Mouse (Mus musculus): ENCODE measurements at regions not wholly inside any gene's neighbourhood (a gene's known extent, or its start where the extent isn't known, plus 50 kb on each side); places are given as distances from the start of the nearest gene placed in this dataset.

GRCm38 (mm10) chr6:94761341-94761740 lies 61.4 kb upstream of the Lrig1 start:
- no peak for TF ChIP-seq EP300 (IDR thresholded peaks at IDR 0.05; ENCODE audit: low read depth)
- no peak for TF ChIP-seq CTCF (IDR thresholded peaks at IDR 0.05; ENCODE audit: low read depth)
- no peak overlapping the region for H3K4me2 ChIP-seq (ENCODE audit: low read depth)
- H3K27ac ChIP-seq = no peak overlapping the region
- H3K36me3 ChIP-seq (replicated peaks; ENCODE audit: control insufficient read depth, insufficient read depth, low read depth) = no peaks in the 10 kb centered on the region
- 18% methylated on average over 6 of the region's 6 CpGs for WGBS (ENCODE audit: insufficient replicate concordance)
- no peaks in the 10 kb centered on the region for H3K4me1 ChIP-seq (replicated peaks; ENCODE audit: control insufficient read depth in 2 of 2, insufficient read depth in 2 of 2, low read length in 1 of 2)
- no peaks in the 10 kb centered on the region; the same call in 1 of the 2 replicates for H3K27me3 ChIP-seq (ENCODE audit: control insufficient read depth, insufficient read depth, low read length)
- DNase-seq (ENCODE audit: low read depth in 3 of 3, low spot score in 3 of 3) (no peak), ATAC-seq (ENCODE audit: insufficient read depth) (no peak)
- no peaks in the 10 kb centered on the region for H3K9me3 ChIP-seq (ENCODE audit: control insufficient read depth, low read length)
- no peak overlapping the region for H3K9ac ChIP-seq (replicated peaks)
- no peak overlapping the region for H3K4me3 ChIP-seq (ENCODE audit: insufficient read depth in 1 of 2, low read depth in 2 of 2, low read length in 2 of 2)

GRCm38 (mm10) chr6:94760629-94761111 lies 60.7 kb upstream of the Lrig1 start:
- no peak overlapping the region for H3K9ac ChIP-seq (replicated peaks)
- no peaks in the 10 kb centered on the region for H3K9me3 ChIP-seq (ENCODE audit: control insufficient read depth, low read length)
- no peak overlapping the region for H3K4me2 ChIP-seq (ENCODE audit: low read depth)
- no peaks in the 10 kb centered on the region for H3K4me1 ChIP-seq (replicated peaks; ENCODE audit: control insufficient read depth in 2 of 2, insufficient read depth in 2 of 2, low read length in 1 of 2)
- peak in 2 of 3 experiments; percentile 12 to 27 for DNase-seq (ENCODE audit: low read depth in 3 of 3, low spot score in 3 of 3)
- no peak for ATAC-seq (ENCODE audit: insufficient read depth)
- WGBS (ENCODE audit: insufficient replicate concordance) = 10% methylated on average over 17 of the region's 17 CpGs
- no peaks in the 10 kb centered on the region for H3K36me3 ChIP-seq (replicated peaks; ENCODE audit: control insufficient read depth, insufficient read depth, low read depth)
- TF ChIP-seq EP300 (IDR thresholded peaks at IDR 0.05; ENCODE audit: low read depth) (no peak), CTCF (IDR thresholded peaks at IDR 0.05; ENCODE audit: low read depth) (no peak)
- no peak overlapping the region for H3K4me3 ChIP-seq (ENCODE audit: insufficient read depth in 1 of 2, low read depth in 2 of 2, low read length in 2 of 2)
- H3K27ac ChIP-seq = no peak overlapping the region
- no peaks in the 10 kb centered on the region; the same call in 1 of the 2 replicates for H3K27me3 ChIP-seq (ENCODE audit: control insufficient read depth, insufficient read depth, low read length)

GRCm38 (mm10) chr6:94759649-94760048 lies 59.7 kb upstream of the Lrig1 start:
- Histone ChIP-seq H3K9ac (replicated peaks) (no peak overlapping the region), H3K27me3 (ENCODE audit: control insufficient read depth, insufficient read depth, low read length) (no peaks in the 10 kb centered on the region; the same call in 1 of the 2 replicates), H3K36me3 (replicated peaks; ENCODE audit: control insufficient read depth, insufficient read depth, low read depth) (no peaks in the 10 kb centered on the region), H3K27ac (no peak overlapping the region), H3K4me2 (ENCODE audit: low read depth) (no peak overlapping the region), H3K9me3 (ENCODE audit: control insufficient read depth, low read length) (no peaks in the 10 kb centered on the region), H3K4me3 (ENCODE audit: insufficient read depth in 1 of 2, low read depth in 2 of 2, low read length in 2 of 2) (no peak overlapping the region), H3K4me1 (replicated peaks; ENCODE audit: control insufficient read depth in 2 of 2, insufficient read depth in 2 of 2, low read length in 1 of 2) (no peaks in the 10 kb centered on the region)
- TF ChIP-seq EP300 (IDR thresholded peaks at IDR 0.05; ENCODE audit: low read depth) (no peak), CTCF (IDR thresholded peaks at IDR 0.05; ENCODE audit: low read depth) (no peak)
- no peak for DNase-seq (ENCODE audit: low read depth in 3 of 3, low spot score in 3 of 3)
- no peak for ATAC-seq (ENCODE audit: insufficient read depth)
- 52% methylated on average over 1 of the region's 1 CpGs for WGBS (ENCODE audit: insufficient replicate concordance)

DNA sequence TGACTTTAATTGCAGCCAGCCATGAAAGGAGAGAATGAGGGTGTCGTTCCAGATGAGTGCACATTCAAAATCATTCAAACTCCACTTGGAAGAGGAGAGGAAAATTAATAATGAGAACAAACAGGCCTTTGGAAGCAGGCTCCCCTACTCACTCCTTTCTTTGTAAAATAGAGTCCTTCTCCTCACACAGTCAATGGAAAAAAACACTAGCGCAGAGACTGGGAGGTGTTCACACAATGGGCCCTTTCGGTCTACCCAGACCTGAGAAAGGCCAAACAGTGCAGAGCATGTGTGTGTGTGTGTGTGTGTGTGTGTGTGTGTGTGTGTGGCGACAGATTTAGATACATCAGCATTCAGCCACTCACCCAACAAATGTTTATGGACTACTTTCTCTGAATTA lies 56.0 kb upstream of the Lrig1 start:
- ATAC-seq (ENCODE audit: insufficient read depth) (no peak), DNase-seq (ENCODE audit: low read depth in 3 of 3, low spot score in 3 of 3) (no peak)
- no peaks in the 10 kb centered on the region for H3K4me1 ChIP-seq (replicated peaks; ENCODE audit: control insufficient read depth in 2 of 2, insufficient read depth in 2 of 2, low read length in 1 of 2)
- TF ChIP-seq EP300 (IDR thresholded peaks at IDR 0.05; ENCODE audit: low read depth) = no peak
- no peak for TF ChIP-seq CTCF (IDR thresholded peaks at IDR 0.05; ENCODE audit: low read depth)
- no peak overlapping the region for H3K4me3 ChIP-seq (ENCODE audit: insufficient read depth in 1 of 2, low read depth in 2 of 2, low read length in 2 of 2)
- no peak overlapping the region for H3K4me2 ChIP-seq (ENCODE audit: low read depth)
- no peaks in the 10 kb centered on the region for H3K9me3 ChIP-seq (ENCODE audit: control insufficient read depth, low read length)
- H3K27ac ChIP-seq = no peak overlapping the region
- H3K9ac ChIP-seq (replicated peaks) = no peak overlapping the region
- H3K36me3 ChIP-seq (replicated peaks; ENCODE audit: control insufficient read depth, insufficient read depth, low read depth) = no peaks in the 10 kb centered on the region
- H3K27me3 ChIP-seq (ENCODE audit: control insufficient read depth, insufficient read depth, low read length) = no peaks in the 10 kb centered on the region; the same call in 1 of the 2 replicates
- 67% methylated on average over 4 of the region's 4 CpGs for WGBS (ENCODE audit: insufficient replicate concordance)

GRCm38 (mm10) chr6:94755297-94755831 lies 55.4 kb upstream of the Lrig1 start:
- TF ChIP-seq EP300 (IDR thresholded peaks at IDR 0.05; ENCODE audit: low read depth) (no peak), CTCF (IDR thresholded peaks at IDR 0.05; ENCODE audit: low read depth) (no peak)
- DNase-seq (ENCODE audit: low read depth in 3 of 3, low spot score in 3 of 3) (no peak), ATAC-seq (ENCODE audit: insufficient read depth) (no peak)
- Histone ChIP-seq H3K4me1 (replicated peaks; ENCODE audit: control insufficient read depth in 2 of 2, insufficient read depth in 2 of 2, low read length in 1 of 2) (no peaks in the 10 kb centered on the region), H3K4me2 (ENCODE audit: low read depth) (no peak overlapping the region), H3K36me3 (replicated peaks; ENCODE audit: control insufficient read depth, insufficient read depth, low read depth) (no peaks in the 10 kb centered on the region), H3K9ac (replicated peaks) (no peak overlapping the region), H3K9me3 (ENCODE audit: control insufficient read depth, low read length) (no peaks in the 10 kb centered on the region), H3K4me3 (ENCODE audit: insufficient read depth in 1 of 2, low read depth in 2 of 2, low read length in 2 of 2) (no peak overlapping the region), H3K27me3 (ENCODE audit: control insufficient read depth, insufficient read depth, low read length) (no peaks in the 10 kb centered on the region; the same call in 1 of the 2 replicates), H3K27ac (no peak overlapping the region)
- WGBS (ENCODE audit: insufficient replicate concordance) = 56% methylated on average over 13 of the region's 13 CpGs
